Mouse (Mus musculus): ENCODE results near the gene Tex101. TPM values are rescaled to one million over a fixed set of nuclear protein-coding genes. Genes with fewer than 3 reads are reported as not detected.
"Not testable (repeated sequence)": the region's sequence is repeated elsewhere in the genome, so short reads cannot be mapped to it uniquely, and the experiment has no call there.

Tex101 gene
- not detected in 2 replicates for polyA plus RNA-seq (2012; rRNA removed)

DNA sequence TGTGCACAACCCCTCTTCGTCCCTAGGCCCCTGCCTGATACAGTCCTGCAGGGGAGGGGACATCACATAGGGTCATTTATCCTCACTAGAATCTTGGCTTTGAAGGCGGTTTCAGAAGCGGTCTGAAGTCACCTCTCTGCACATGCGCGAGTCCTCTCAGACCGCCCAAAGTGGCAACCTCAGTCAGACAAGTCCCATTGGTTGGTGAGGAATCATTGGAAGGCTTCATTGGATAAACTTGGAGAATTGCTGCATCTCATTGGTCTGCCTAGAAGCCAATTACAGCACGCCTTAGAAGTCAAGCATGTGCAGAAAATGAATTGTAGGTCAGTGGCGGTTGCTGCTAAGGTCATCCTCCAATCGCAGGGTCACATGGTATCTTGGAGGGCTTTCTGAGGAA is at the start of gene Tex101:
Gene Tex101 (minus strand): TSS at position 101 of the 400 bp plus-strand sequence.
- H3K27ac ChIP-seq (ENCODE audit: insufficient read depth, low read length), result no peak within 1 kb of the TSS
- no peak within 1 kb of the TSS for H3K4me3 ChIP-seq (replicated peaks; ENCODE audit: insufficient read depth, low read depth, low read length)
- no peaks in the 10 kb centered on the region for H3K4me1 ChIP-seq (ENCODE audit: control insufficient read depth, insufficient read depth, low read length)
- H3K27me3 ChIP-seq (ENCODE audit: control insufficient read depth, insufficient read depth, low read length), result no peaks in the 10 kb centered on the region
- no peak for DNase-seq
- 87% methylated on average over 9 of the region's 9 CpGs for WGBS
- TF ChIP-seq CTCF (IDR thresholded peaks at IDR 0.05; ENCODE audit: borderline replicate concordance, insufficient read depth, low read depth, low read length), result no peak
- no peak for TF ChIP-seq POLR2A (IDR thresholded peaks at IDR 0.05; ENCODE audit: borderline replicate concordance, insufficient read depth, low read length)

GRCm38 (mm10) chr7:24715039-24715438 is 38.6 kb upstream of the Tex101 start:
- Histone ChIP-seq H3K4me3 (replicated peaks; ENCODE audit: insufficient read depth, low read depth, low read length) (no peak overlapping the region), H3K27ac (ENCODE audit: insufficient read depth, low read length) (no peak overlapping the region), H3K4me1 (ENCODE audit: control insufficient read depth, insufficient read depth, low read length) (no peaks in the 10 kb centered on the region), H3K27me3 (ENCODE audit: control insufficient read depth, insufficient read depth, low read length) (no peaks in the 10 kb centered on the region)
- no peak for DNase-seq
- TF ChIP-seq POLR2A (IDR thresholded peaks at IDR 0.05; ENCODE audit: borderline replicate concordance, insufficient read depth, low read length), result no peak
- TF ChIP-seq CTCF (IDR thresholded peaks at IDR 0.05; ENCODE audit: borderline replicate concordance, insufficient read depth, low read depth, low read length), result no peak
- 84% methylated on average over 6 of the region's 6 CpGs for WGBS

- H3K4me1 ChIP-seq (ENCODE audit: control insufficient read depth, insufficient read depth, low read length), result no peaks in the 10 kb centered on the region
- H3K27me3 ChIP-seq (ENCODE audit: control insufficient read depth, insufficient read depth, low read length), result no peaks in the 10 kb centered on the region
- TF ChIP-seq CTCF (IDR thresholded peaks at IDR 0.05; ENCODE audit: borderline replicate concordance, insufficient read depth, low read depth, low read length) (no peak), POLR2A (IDR thresholded peaks at IDR 0.05; ENCODE audit: borderline replicate concordance, insufficient read depth, low read length) (no peak)
- H3K27ac ChIP-seq (ENCODE audit: insufficient read depth, low read length), result no peak within 1 kb of the TSS
- WGBS, result 93% methylated on average over 14 of the region's 14 CpGs
- no peak for DNase-seq
- no peak within 1 kb of the TSS for H3K4me3 ChIP-seq (replicated peaks; ENCODE audit: insufficient read depth, low read depth, low read length)
These were observed 32.4 kb upstream of the Tex101 start, which contains the start of gene BC049730 for GRCm38 (mm10) chr7:24708832-24709292. Gene BC049730, plus strand, starts transcription at chr7:24709242.

- not testable (repeated sequence) for H3K27me3 ChIP-seq (ENCODE audit: control insufficient read depth, insufficient read depth, low read length); H3K27ac ChIP-seq (ENCODE audit: insufficient read depth, low read length); H3K4me1 ChIP-seq (ENCODE audit: control insufficient read depth, insufficient read depth, low read length); DNase-seq; H3K4me3 ChIP-seq (replicated peaks; ENCODE audit: insufficient read depth, low read depth, low read length)
- WGBS, result 84% methylated on average over 9 of the region's 9 CpGs
These were observed 26.4 kb upstream of the Tex101 start for GRCm38 (mm10) chr7:24702841-24703240.

DNA sequence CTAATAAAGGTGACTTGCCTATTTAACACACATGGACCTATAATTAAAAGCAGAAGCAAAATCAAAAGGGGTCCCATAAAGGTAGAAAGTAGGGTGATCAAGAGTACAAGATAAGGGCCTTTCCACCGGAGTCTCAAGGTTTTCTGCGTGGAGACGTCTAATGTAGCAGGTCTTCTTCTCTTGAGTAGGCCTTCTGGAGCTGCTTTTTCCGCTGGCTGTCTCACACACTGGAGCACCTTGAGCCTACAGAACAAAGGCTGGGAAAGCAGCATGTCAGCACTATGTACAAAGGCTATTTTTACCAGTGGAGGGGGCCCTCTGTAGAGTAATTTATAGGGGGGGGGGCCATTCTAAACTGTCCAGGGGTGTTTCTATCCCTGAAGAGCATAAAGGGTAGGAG is 21.4 kb upstream of the Tex101 start:
- not testable (repeated sequence) for H3K27me3 ChIP-seq (ENCODE audit: control insufficient read depth, insufficient read depth, low read length); DNase-seq; H3K4me1 ChIP-seq (ENCODE audit: control insufficient read depth, insufficient read depth, low read length); H3K27ac ChIP-seq (ENCODE audit: insufficient read depth, low read length); H3K4me3 ChIP-seq (replicated peaks; ENCODE audit: insufficient read depth, low read depth, low read length)
- 90% methylated on average over 4 of the region's 4 CpGs for WGBS

- WGBS, result 58% methylated on average over 2 of the region's 3 CpGs
- not testable (repeated sequence) for H3K27me3 ChIP-seq (ENCODE audit: control insufficient read depth, insufficient read depth, low read length); H3K4me1 ChIP-seq (ENCODE audit: control insufficient read depth, insufficient read depth, low read length); H3K27ac ChIP-seq (ENCODE audit: insufficient read depth, low read length); DNase-seq; H3K4me3 ChIP-seq (replicated peaks; ENCODE audit: insufficient read depth, low read depth, low read length)
These were observed 16.2 kb upstream of the Tex101 start for GRCm38 (mm10) chr7:24692693-24693092.

GRCm38 (mm10) chr7:24687519-24687918 is 11.0 kb upstream of the Tex101 start:
- H3K4me1 ChIP-seq (ENCODE audit: control insufficient read depth, insufficient read depth, low read length); H3K27me3 ChIP-seq (ENCODE audit: control insufficient read depth, insufficient read depth, low read length); H3K4me3 ChIP-seq (replicated peaks; ENCODE audit: insufficient read depth, low read depth, low read length); H3K27ac ChIP-seq (ENCODE audit: insufficient read depth, low read length); DNase-seq: not testable (repeated sequence)
- WGBS, result 87% methylated on average over 10 of the region's 10 CpGs

GRCm38 (mm10) chr7:24684121-24684520 is 7.6 kb upstream of the Tex101 start:
- 83% methylated on average over 7 of the region's 7 CpGs for WGBS
- DNase-seq; H3K4me1 ChIP-seq (ENCODE audit: control insufficient read depth, insufficient read depth, low read length); H3K4me3 ChIP-seq (replicated peaks; ENCODE audit: insufficient read depth, low read depth, low read length); H3K27me3 ChIP-seq (ENCODE audit: control insufficient read depth, insufficient read depth, low read length); H3K27ac ChIP-seq (ENCODE audit: insufficient read depth, low read length): not testable (repeated sequence)

- TF ChIP-seq CTCF (IDR thresholded peaks at IDR 0.05; ENCODE audit: borderline replicate concordance, insufficient read depth, low read depth, low read length) (no peak), POLR2A (IDR thresholded peaks at IDR 0.05; ENCODE audit: borderline replicate concordance, insufficient read depth, low read length) (no peak)
These were observed 4.5 kb downstream of the Tex101 start for GRCm38 (mm10) chr7:24671944-24672439.

More at GRCm38 (mm10) chr7:24671944-24672439, 4.5 kb downstream of the Tex101 start:
- no peak for DNase-seq
- Histone ChIP-seq H3K27ac (ENCODE audit: insufficient read depth, low read length) (no peak overlapping the region), H3K4me1 (ENCODE audit: control insufficient read depth, insufficient read depth, low read length) (no peaks in the 10 kb centered on the region), H3K27me3 (ENCODE audit: control insufficient read depth, insufficient read depth, low read length) (no peaks in the 10 kb centered on the region), H3K4me3 (replicated peaks; ENCODE audit: insufficient read depth, low read depth, low read length) (no peak overlapping the region)
- WGBS, result 87% methylated on average over 23 of the region's 23 CpGs

Measured in cerebellum, adult 2 months (tissue).